Mouse (Mus musculus) embryonic facial prominence, embryonic 11.5 days (tissue): ENCODE results near the gene Armc5. TPM values are rescaled to one million over a fixed set of nuclear protein-coding genes. Genes with fewer than 3 reads are reported as not detected.

Experiments used
- ATAC-seq: fragments of 200-750 bp; cut with Nextera tagmentation; replicated peaks from 2 replicates; pipeline ENCODE4 v1.8.0; 2017; ENCODE audit warnings: low read depth; ENCODE audit not compliant: insufficient number of reproducible peaks, low FRiP score, low TSS enrichment
- DNase-seq: peaks from one replicate; pipeline ENCODE4 v3.0.0-alpha.2; 2015; ENCODE audit warnings: low spot score
- H3K27ac ChIP-seq: fragments of 300-500 bp; sonication (generic); replicated peaks from 2 replicates; pipeline ENCODE4 v1.5.1; 2014; ENCODE audit warnings: mild to moderate bottlenecking, low read depth, low read length, control low read depth
- H3K27me3 ChIP-seq: fragments of 300-500 bp; sonication (generic); 2 replicates; pipeline ENCODE4 v1.6.1; 2014; ENCODE audit warnings: mild to moderate bottlenecking, low read length, moderate library complexity, mixed read lengths; ENCODE audit not compliant: control insufficient read depth, insufficient read depth
- H3K36me3 ChIP-seq: fragments of 300-500 bp; sonication (generic); replicated peaks from 2 replicates; pipeline ENCODE4 v1.6.1; 2014; ENCODE audit warnings: low read depth, mild to moderate bottlenecking, low read length, moderate library complexity, mixed read lengths; ENCODE audit not compliant: control insufficient read depth, insufficient read depth
- H3K4me1 ChIP-seq: fragments of 300-500 bp; sonication (generic); 2 replicates; pipeline ENCODE4 v1.6.1; 2014; ENCODE audit warnings: low read length, mixed read lengths; ENCODE audit not compliant: control insufficient read depth, insufficient read depth
- H3K4me2 ChIP-seq: fragments of 300-500 bp; sonication (generic); 2 replicates; pipeline ENCODE4 v1.6.1; 2014; ENCODE audit warnings: low read depth, mild to moderate bottlenecking, control low read depth, low read length, moderate library complexity
- H3K4me3 ChIP-seq: fragments of 300-500 bp; sonication (generic); 2 replicates; pipeline ENCODE4 v1.5.1; 2014; ENCODE audit warnings: low read depth, low read length, control low read depth
- H3K9ac ChIP-seq: fragments of 300-500 bp; sonication (generic); replicated peaks from 2 replicates; pipeline ENCODE4 v1.6.1; 2014; ENCODE audit warnings: mild to moderate bottlenecking, control low read depth, low read length
- H3K9me3 ChIP-seq: fragments of 300-500 bp; sonication (generic); replicated peaks from 2 replicates; pipeline ENCODE4 v1.6.1; 2016; ENCODE audit warnings: mild to moderate bottlenecking, low read length, inconsistent platforms, mixed read lengths; ENCODE audit not compliant: control insufficient read depth
- WGBS: fragments of 180-500 bp; shearing (Covaris S2); extraction: QIAGEN DNeasy Blood & Tissue Kit; methylation state at CpG from one replicate; pipeline ENCODE4 v1.1.7; 2014; 5-methylcytosine and 5-hydroxymethylcytosine counted together
- polyA plus RNA-seq: library from polyadenylated mRNA; unstranded; fragments of >200 nt; fragmentation: Nextera tagmentation; extraction: Ambion mirVana; gene quantifications from 2 replicates; pipeline ENCODE4 v1.2.1, GENCODE M21; 2014

Armc5 gene
- polyA plus RNA-seq, 1 experiment from 2014 or later = 6.6 TPM

DNA sequence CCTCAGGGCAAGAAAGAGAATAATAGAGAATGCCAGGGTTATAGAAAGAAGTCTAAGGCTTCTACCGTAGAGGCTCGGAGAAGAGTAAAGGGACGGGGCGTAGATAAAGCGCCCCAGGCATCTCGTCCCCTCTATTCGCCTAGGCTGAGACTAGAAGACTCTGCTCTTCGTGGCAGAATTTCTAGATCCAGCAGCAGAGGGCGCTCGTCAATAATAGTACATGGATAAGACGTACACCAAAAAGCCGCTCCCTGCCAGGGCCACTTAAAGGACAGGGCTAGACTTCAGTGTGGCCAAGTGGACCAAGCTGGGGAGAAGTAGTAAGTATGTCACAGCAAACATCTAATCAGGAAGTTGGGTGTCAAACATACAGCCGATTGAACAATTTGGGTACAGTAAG lies 10.3 kb downstream of the Armc5 start:
- no peaks in the 10 kb centered on the region for H3K9me3 ChIP-seq
- H3K4me3 ChIP-seq = peak overlapping the region; percentile 45
- under 1% methylated on average over 13 of the region's 13 CpGs for WGBS
- no peaks in the 10 kb centered on the region; the same call in 1 of the 2 replicates for H3K36me3 ChIP-seq
- no peaks in the 10 kb centered on the region for H3K4me1 ChIP-seq
- H3K4me2 ChIP-seq = peak overlapping the region; percentile 72
- 0 out of 2 replicates have a peak overlapping the region, but pooled peaks have one; percentile 56 for H3K27ac ChIP-seq
- H3K27me3 ChIP-seq = no peaks in the 10 kb centered on the region
- DNase-seq = peak; percentile 93
- peak overlapping the region; percentile 72 for H3K9ac ChIP-seq
- peak; percentile 57; the same call in 1 of the 2 replicates for ATAC-seq

DNA sequence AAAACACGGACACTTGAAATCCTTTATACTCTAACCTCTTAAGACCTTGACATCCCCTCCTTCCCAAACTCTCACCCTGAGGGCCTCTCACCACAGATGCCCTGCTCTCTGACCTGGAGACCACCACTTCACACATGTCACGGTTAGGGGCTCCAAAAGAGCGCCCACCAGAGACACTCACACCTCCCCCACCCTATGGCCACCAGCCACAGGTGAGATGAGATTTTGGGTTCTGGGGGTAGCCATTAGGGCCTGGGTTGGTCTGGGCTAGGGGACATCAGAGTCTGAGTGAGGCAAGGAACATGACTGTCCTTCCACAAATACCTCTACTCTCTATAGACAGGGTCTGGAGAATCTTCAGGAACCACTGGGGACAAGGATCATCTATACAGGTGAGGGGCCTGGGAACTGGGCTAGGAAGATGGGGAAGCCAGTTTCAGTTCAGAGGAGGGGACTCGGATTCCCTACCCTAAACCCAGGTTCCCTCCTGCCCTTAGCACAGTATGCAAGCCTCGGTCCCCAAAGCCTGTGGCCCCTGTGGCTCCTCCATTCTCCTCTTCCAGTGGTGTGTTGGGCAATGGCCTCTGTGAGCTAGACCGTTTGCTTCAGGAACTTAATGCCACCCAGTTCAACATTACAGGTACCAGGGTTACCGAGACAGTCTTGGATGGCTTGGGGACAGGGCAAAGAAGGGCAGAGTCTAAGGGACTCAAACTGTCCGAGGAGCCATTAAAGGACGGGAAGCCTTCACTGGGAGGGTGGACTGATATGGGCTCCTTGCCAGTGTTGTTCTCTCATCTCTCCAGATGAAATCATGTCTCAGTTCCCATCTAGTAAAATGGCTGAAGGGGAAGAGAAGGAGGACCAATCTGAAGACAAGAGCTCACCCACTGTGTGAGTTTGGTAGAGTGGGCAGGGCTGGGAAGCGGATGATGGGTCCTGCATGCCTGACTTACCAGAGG lies 11.2 kb downstream of the Armc5 start:
- no peak for DNase-seq
- Histone ChIP-seq H3K27me3 (no peaks in the 10 kb centered on the region), H3K36me3 (no peaks in the 10 kb centered on the region; the same call in 1 of the 2 replicates), H3K27ac (no peak overlapping the region), H3K4me1 (no peaks in the 10 kb centered on the region), H3K4me2 (no peak overlapping the region), H3K9me3 (no peaks in the 10 kb centered on the region), H3K4me3 (no peak overlapping the region), H3K9ac (no peak overlapping the region; the same call in 1 of the 2 replicates)
- ATAC-seq = no peak
- 77% methylated on average over 10 of the region's 10 CpGs for WGBS

DNA sequence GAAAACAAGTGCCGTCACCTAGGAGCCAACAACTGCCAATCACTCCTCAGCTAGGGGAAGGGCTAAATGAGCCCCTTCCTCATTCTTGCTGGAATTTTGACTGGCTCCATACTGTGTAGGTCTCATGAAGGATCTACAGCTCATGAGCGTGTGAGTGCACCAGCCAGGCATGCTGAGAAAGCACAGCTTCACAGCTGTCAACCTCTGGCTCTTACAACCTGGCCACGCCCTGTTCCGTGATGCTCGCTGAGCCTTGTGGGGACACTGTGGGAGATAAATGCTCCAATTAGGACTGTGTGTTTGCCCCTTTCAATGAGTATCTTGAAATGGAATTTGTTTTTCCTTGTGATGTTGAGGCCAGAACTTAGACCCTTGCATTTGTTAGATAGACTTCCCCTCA lies 12.9 kb downstream of the Armc5 start:
- Histone ChIP-seq H3K9me3 (no peaks in the 10 kb centered on the region), H3K36me3 (no peaks in the 10 kb centered on the region), H3K4me3 (no peak overlapping the region), H3K4me1 (no peaks in the 10 kb centered on the region), H3K4me2 (no peak overlapping the region), H3K27ac (no peak overlapping the region), H3K9ac (no peak overlapping the region), H3K27me3 (no peaks in the 10 kb centered on the region)
- 85% methylated on average over 5 of the region's 5 CpGs for WGBS
- DNase-seq (no peak), ATAC-seq (no peak)

DNA sequence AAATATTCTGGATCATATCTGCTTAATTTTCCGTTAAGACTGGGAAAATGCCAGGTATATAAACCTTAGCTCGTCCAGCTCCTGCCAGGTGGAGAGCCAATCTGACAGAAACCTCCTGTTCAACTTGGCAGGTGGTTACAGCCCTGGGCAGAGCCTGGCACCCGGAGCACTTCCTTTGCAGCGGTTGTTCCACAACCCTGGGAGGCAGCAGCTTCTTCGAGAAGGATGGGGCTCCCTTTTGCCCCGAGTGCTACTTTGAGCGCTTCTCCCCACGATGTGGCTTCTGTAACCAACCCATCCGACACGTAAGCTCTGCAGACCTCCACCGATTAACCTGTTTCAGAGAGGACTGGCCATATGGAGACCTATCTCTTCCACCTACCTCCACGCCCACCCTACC lies 14.8 kb downstream of the Armc5 start:
- Histone ChIP-seq H3K36me3 (no peaks in the 10 kb centered on the region), H3K4me3 (no peak overlapping the region), H3K9ac (no peak overlapping the region; the same call in 1 of the 2 replicates), H3K27me3 (no peaks in the 10 kb centered on the region), H3K9me3 (no peaks in the 10 kb centered on the region), H3K4me2 (no peak overlapping the region; the same call in 1 of the 2 replicates), H3K27ac (no peak overlapping the region), H3K4me1 (no peaks in the 10 kb centered on the region)
- 52% methylated on average over 12 of the region's 12 CpGs for whole genome bisulfite sequencing
- no peak for ATAC-seq
- DNase-seq = no peak

DNA sequence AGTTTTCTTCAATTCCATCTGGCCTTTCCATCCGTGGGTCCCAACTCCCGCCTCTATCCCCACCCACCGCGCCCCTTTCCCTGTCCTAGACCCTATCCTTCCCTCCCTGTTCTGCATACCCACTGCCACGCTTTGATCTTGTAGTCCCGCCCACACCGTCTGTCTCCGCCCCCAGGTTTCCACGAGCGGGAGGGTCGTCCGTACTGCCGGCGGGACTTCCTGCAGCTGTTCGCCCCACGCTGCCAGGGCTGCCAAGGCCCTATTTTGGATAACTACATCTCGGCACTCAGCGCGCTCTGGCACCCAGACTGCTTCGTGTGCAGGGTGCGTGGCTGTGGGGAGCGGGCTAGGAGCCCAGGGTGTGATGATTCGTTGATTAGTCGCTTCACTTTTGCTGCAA lies 15.5 kb downstream of the Armc5 start:
- peak overlapping the region; percentile 33 for H3K9ac ChIP-seq
- no peaks in the 10 kb centered on the region for H3K27me3 ChIP-seq
- WGBS = 11% methylated on average over 24 of the region's 24 CpGs
- H3K4me2 ChIP-seq = peak overlapping the region; percentile 46
- no peaks in the 10 kb centered on the region for H3K9me3 ChIP-seq
- peak overlapping the region; percentile 25 for H3K4me3 ChIP-seq
- H3K4me1 ChIP-seq = no peaks in the 10 kb centered on the region
- no peaks in the 10 kb centered on the region for H3K36me3 ChIP-seq
- DNase-seq = peak; percentile 72
- peak; percentile 60; the same call in 1 of the 2 replicates for ATAC-seq
- no peak overlapping the region for H3K27ac ChIP-seq

DNA sequence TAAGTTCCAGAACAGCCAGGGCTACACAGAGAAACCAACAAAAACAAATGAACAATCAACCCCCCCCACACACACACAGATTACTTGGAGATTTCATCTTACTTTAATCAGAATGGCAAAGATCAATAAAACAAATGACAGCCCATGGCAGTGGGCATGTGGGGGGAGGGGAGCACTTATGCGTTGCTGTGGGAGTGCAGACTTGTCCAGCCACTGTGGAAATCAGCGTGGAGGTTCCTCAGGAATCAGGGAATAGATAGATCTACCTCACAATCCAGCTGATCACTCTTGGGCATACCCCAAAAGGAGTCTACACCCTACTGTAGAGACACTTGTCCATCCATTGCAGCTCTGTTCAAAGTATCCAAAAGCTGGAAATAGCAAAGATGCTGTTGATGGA lies 17.8 kb downstream of the Armc5 start:
- Histone ChIP-seq H3K27ac (no peak overlapping the region), H3K4me3 (no peak overlapping the region), H3K9ac (no peak overlapping the region), H3K36me3 (no peaks in the 10 kb centered on the region), H3K9me3 (no peaks in the 10 kb centered on the region), H3K27me3 (no peaks in the 10 kb centered on the region), H3K4me1 (no peaks in the 10 kb centered on the region), H3K4me2 (no peak overlapping the region)
- DNase-seq (no peak), ATAC-seq (no peak)
- WGBS = 54% methylated on average over 2 of the region's 2 CpGs

DNA sequence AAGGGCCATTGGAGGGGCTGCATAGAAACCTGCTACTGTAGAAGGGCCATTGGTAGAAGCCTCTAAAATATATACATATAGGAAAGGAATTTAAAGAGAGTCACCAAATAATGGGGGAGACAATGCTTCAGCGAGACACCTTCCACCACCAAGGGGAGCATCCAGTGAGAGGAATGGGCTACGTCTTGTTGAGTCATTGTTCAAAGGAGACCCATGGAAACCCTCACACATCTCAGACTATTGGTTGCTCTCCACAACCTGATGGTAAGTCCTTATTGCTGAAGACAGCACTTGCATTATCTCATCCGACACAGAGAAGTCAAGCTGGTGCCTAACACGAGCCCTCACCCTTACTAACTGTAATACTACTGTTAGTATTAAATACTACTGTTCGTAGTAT lies 18.6 kb downstream of the Armc5 start:
- H3K9ac ChIP-seq = no peak overlapping the region
- WGBS = 88% methylated on average over 5 of the region's 5 CpGs
- no peak overlapping the region for H3K4me3 ChIP-seq
- ATAC-seq (no peak), DNase-seq (no peak)
- H3K27me3 ChIP-seq = no peaks in the 10 kb centered on the region
- H3K36me3 ChIP-seq = no peaks in the 10 kb centered on the region
- no peaks in the 10 kb centered on the region for H3K9me3 ChIP-seq
- H3K27ac ChIP-seq = no peak overlapping the region
- no peak overlapping the region for H3K4me2 ChIP-seq
- no peaks in the 10 kb centered on the region for H3K4me1 ChIP-seq

DNA sequence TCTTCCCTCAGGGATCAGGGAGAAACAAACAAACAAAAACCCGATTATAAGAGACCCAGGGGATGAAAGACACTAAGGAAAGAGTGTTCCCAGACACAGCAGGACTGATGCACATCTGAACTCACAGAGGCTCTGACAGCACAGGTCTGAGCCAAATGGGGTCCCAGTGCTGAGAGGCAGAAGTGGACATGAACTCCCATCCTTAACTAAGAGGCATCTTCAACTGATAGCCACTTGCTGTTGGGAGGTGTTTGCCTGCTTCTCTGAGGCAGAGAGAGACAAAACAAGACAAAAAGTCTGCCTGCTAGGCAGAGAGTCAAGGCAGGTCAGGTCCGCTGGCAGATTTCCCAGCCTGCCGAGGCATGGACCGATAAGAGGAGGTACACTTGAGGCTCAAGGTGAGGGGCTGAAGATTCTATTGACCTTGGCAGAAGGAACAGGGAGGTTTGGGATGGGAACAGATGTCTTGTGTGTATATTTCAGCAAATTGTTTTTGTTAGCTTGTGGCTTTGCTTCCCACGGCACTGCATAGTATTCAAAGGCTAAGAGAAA lies 19.7 kb downstream of the Armc5 start:
- no peaks in the 10 kb centered on the region for H3K9me3 ChIP-seq
- no peak overlapping the region for H3K4me3 ChIP-seq
- DNase-seq (no peak), ATAC-seq (no peak)
- H3K27ac ChIP-seq = no peak overlapping the region
- H3K4me1 ChIP-seq = no peaks in the 10 kb centered on the region
- no peaks in the 10 kb centered on the region for H3K27me3 ChIP-seq
- no peak overlapping the region for H3K4me2 ChIP-seq
- H3K9ac ChIP-seq = no peak overlapping the region
- 71% methylated on average over 5 of the region's 5 CpGs for WGBS
- no peaks in the 10 kb centered on the region for H3K36me3 ChIP-seq
